Mouse (Mus musculus) spleen, adult 2 months (tissue): ENCODE data around the gene Rtl5. TPM values are rescaled to one million over a fixed set of nuclear protein-coding genes. Genes with fewer than 3 reads are reported as not detected.

Experiments
- DNase-seq, 2 experiments: peaks; one replicate each; pipeline versions ENCODE4 v3.0.0 to v3.0.0-alpha.2; 2012 to 2021; ENCODE audit warnings: low spot score in 2 of 2, low read depth in 1 of 2
- H3K27ac ChIP-seq: fragments of 200-500 bp; 2 replicates; pipeline ENCODE4 v1.5.1; 2012; ENCODE audit warnings: low read length, inconsistent platforms; ENCODE audit not compliant: insufficient read depth
- H3K27me3 ChIP-seq: fragments of 200-500 bp; 2 replicates; pipeline ENCODE4 v1.6.1; 2012; ENCODE audit warnings: mild to moderate bottlenecking, moderate library complexity, low read length, inconsistent platforms; ENCODE audit not compliant: control insufficient read depth, insufficient read depth
- H3K36me3 ChIP-seq: fragments of 200-500 bp; 2 replicates; pipeline ENCODE4 v1.6.1; 2012; ENCODE audit warnings: mild to moderate bottlenecking, low read length, inconsistent platforms; ENCODE audit not compliant: control insufficient read depth, insufficient read depth
- H3K4me1 ChIP-seq: fragments of 200-500 bp; 2 replicates; pipeline ENCODE4 v1.6.1; 2011; ENCODE audit warnings: inconsistent platforms; ENCODE audit not compliant: control insufficient read depth, insufficient read depth, insufficient read length
- H3K4me3 ChIP-seq: fragments of 200-500 bp; 2 replicates; pipeline ENCODE4 v1.5.1; 2011; ENCODE audit warnings: mild to moderate bottlenecking, inconsistent platforms; ENCODE audit not compliant: insufficient read depth, insufficient read length; ENCODE audit errors: extremely low read depth
- CTCF ChIP-seq: fragments of 200-500 bp; IDR thresholded peaks from 2 replicates; pipeline ENCODE4 v1.5.1; 2011; ENCODE audit warnings: mild to moderate bottlenecking, inconsistent platforms; ENCODE audit not compliant: insufficient read depth, insufficient read length, insufficient replicate concordance; ENCODE audit errors: extremely low read depth
- POLR2A ChIP-seq: fragments of 200-500 bp; IDR thresholded peaks from 2 replicates; pipeline ENCODE4 v1.6.1; 2011; ENCODE audit warnings: low read depth, low read length, inconsistent platforms
- WGBS: fragments of 180-500 bp; shearing (Covaris S2); methylation state at CpG from one replicate; pipeline ENCODE4 v1.1.7; 2018; 5-methylcytosine and 5-hydroxymethylcytosine counted together
- polyA plus RNA-seq: library from polyadenylated mRNA; depleted of rRNA; stranded (reverse); fragments of >200 nt; gene quantifications from 2 replicates; pipeline ENCODE4 v1.2.3, GENCODE M21; 2012

Gene Rtl5
- polyA plus RNA-seq, 1 experiment, result 4.1 TPM

DNA sequence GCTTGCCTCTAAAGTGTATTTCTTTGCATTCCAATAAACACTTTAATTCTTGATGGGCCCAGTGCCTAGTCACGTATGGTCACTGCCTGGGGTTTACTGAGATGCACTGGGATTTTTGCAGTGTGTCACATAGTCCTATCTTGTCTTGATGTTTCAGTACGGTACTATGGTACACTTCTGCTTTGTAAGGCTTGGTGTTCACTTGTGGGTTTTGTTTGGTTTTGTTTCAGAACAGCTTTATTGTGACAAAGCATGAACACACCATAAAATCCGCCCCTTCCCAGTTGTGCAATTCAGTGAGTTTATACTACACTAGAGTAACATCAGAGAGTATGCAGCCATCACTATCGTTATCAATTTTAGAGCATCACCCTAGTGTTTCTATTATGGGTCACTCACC is 17.1 kb downstream of the Rtl5 start:
- Histone ChIP-seq H3K27me3 (no peaks in the 10 kb centered on the region), H3K4me1 (no peaks in the 10 kb centered on the region), H3K27ac (no peak overlapping the region), H3K4me3 (no peak overlapping the region), H3K36me3 (no peaks in the 10 kb centered on the region)
- TF ChIP-seq CTCF, result no peak
- TF ChIP-seq POLR2A, result no peak
- WGBS, result 80% methylated on average over 4 of the region's 4 CpGs
- DNase-seq, result no peak

DNA sequence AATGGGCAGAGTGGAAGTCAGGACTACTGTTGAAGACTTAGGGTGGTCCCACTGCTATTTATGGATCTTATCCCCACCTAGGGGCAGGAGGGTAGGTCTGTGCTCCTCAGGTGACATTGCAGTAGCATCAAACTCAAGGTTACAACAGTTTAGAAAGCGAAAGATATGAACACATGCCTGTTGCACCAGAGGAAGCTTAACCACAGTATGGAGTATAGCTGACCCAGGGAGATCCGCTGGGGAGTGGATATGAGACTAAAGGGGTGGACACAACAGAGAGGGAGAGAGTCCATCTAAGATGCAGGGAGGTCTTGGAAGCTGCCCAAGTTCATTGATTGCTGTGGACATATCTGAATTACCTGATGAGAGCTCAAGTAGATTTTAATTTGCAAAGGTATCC is 17.7 kb downstream of the Rtl5 start:
- DNase-seq, result no peak
- TF ChIP-seq POLR2A (no peak), CTCF (no peak)
- no peaks in the 10 kb centered on the region for H3K4me1 ChIP-seq
- no peaks in the 10 kb centered on the region for H3K27me3 ChIP-seq
- 84% methylated on average over 2 of the region's 2 CpGs for WGBS
- no peak overlapping the region for H3K27ac ChIP-seq
- H3K36me3 ChIP-seq, result no peaks in the 10 kb centered on the region
- H3K4me3 ChIP-seq, result no peak overlapping the region

DNA sequence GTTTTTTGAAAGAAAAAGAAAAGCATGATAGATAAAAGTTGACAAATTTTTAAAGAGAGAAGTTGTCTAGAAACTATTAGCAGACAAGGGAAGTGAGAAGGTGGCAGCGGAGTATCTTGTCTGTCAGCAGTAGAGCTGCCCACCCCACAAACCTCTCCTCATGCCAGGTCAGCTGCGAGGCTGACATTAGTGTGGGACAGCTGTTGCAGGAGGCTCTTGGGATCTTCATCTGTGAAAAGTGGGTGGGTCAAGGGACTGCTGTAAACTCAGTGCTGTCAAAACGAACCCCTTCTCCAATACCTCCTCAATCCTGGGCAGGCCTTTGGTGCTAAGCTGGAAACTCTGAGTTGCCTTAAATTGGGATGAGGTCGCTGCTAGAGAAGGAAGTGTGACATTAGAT is 19.9 kb downstream of the Rtl5 start:
- H3K27ac ChIP-seq, result no peak overlapping the region
- H3K36me3 ChIP-seq, result no peaks in the 10 kb centered on the region
- no peaks in the 10 kb centered on the region for H3K27me3 ChIP-seq
- no peak for DNase-seq
- no peak for TF ChIP-seq POLR2A
- no peak for TF ChIP-seq CTCF
- WGBS, result 69% methylated on average over 4 of the region's 4 CpGs
- H3K4me3 ChIP-seq, result no peak overlapping the region
- no peaks in the 10 kb centered on the region for H3K4me1 ChIP-seq

DNA sequence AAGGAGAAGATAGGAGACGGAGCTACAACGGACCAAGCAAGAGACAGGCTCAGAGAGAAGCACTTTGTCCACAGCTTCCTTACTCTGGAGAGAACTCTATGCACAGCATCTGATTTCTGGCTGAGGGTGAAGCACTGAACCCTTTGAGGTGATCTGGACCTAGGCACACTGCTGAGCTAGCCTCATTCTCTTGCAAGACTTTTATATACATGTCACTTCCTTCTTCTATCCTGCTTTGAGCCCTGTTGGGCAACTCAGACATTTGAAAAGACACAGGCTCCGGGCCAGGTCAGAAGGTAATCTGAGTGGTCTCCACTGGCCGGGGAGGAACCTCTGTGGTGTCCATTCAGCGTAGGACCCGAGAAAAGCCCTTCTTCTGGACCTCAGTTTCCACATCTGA is 20.6 kb downstream of the Rtl5 start:
- Histone ChIP-seq H3K4me3 (no peak overlapping the region), H3K4me1 (no peaks in the 10 kb centered on the region), H3K27ac (no peak overlapping the region), H3K36me3 (no peaks in the 10 kb centered on the region), H3K27me3 (no peaks in the 10 kb centered on the region)
- 76% methylated on average over 6 of the region's 6 CpGs for WGBS
- no peak for TF ChIP-seq CTCF
- no peak for TF ChIP-seq POLR2A
- no peak for DNase-seq

DNA sequence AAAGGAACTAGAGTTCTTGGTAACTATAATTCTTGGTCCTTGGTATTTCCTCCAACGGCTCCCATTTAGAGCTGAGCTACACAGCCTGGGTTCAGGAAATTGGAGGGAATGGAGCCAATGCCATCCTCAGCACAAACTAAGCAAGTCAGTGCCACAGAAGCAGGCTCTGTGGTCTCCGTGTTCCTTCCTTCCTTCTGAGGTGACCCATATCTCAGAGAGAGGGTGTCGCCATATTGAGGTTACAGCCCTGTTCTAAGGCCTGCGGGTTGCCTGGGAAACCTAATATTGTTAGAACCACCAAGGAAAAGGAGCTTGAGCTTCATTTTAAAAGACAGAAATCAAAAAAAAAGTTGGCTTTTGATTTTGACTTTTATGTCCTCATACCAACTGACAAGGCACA is 28.7 kb downstream of the Rtl5 start:
- peaks cover 2% of the 10 kb centered on the region; the same call in 1 of the 2 replicates for H3K4me1 ChIP-seq
- H3K36me3 ChIP-seq, result no peaks in the 10 kb centered on the region
- H3K27ac ChIP-seq, result no peak overlapping the region
- no peak for DNase-seq
- TF ChIP-seq POLR2A (no peak), CTCF (no peak)
- H3K27me3 ChIP-seq, result no peaks in the 10 kb centered on the region
- WGBS, result 41% methylated on average over 4 of the region's 4 CpGs
- H3K4me3 ChIP-seq, result no peak overlapping the region

DNA sequence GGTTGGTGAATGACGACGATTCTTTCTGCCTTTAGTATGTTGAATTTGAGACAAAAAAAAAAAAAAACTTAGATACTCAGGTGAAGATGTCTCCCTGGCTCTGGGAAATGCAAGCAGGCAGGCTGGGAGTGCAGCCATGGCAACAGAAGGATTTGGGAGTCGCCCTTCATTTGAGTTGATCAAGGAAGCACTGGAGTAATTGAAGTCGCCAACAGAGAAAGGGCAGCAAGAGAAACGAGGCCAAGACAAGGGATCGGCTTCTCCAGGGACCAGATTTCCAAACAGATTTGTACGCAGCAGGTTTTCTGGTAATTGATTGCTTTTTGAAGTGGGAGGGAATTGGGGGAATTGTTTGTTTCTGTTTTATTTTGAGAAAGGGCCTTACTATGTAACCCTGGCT is 29.5 kb downstream of the Rtl5 start:
- Histone ChIP-seq H3K27ac (no peak overlapping the region), H3K36me3 (no peaks in the 10 kb centered on the region), H3K4me3 (no peak overlapping the region), H3K27me3 (no peaks in the 10 kb centered on the region), H3K4me1 (peaks cover 5% of the 10 kb centered on the region; the same call in 1 of the 2 replicates)
- TF ChIP-seq POLR2A, result no peak
- no peak for TF ChIP-seq CTCF
- DNase-seq, result no peak
- 85% methylated on average over 7 of the region's 7 CpGs for WGBS

DNA sequence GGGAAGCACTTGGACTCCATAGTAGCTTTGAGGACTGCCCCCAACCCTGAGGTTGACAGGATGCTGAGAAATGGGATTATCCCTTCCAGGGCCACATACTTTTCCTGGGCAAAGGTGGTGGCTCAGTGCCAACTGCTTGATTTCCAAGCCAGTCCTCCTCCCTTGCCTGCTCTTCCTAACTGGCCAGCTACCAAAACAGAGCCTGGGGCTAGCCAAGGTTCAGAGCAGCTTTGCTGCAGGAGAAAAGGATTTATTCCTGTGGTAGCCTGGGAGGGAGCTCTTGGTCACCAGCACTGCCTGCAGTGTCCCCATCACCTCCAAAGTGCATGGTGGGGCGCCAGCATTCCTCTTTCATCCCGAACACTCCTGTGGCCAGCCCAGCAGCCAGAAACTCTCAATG is 33.6 kb downstream of the Rtl5 start:
- no peak overlapping the region for H3K4me3 ChIP-seq
- no peak for DNase-seq
- H3K36me3 ChIP-seq, result no peaks in the 10 kb centered on the region
- TF ChIP-seq POLR2A, result no peak
- TF ChIP-seq CTCF, result no peak
- 87% methylated on average over 2 of the region's 2 CpGs for WGBS
- peaks cover 7% of the 10 kb centered on the region; the same call in 1 of the 2 replicates for H3K4me1 ChIP-seq
- peak overlapping the region; percentile 68; the same call in 1 of the 2 replicates for H3K27ac ChIP-seq
- H3K27me3 ChIP-seq, result no peaks in the 10 kb centered on the region

DNA sequence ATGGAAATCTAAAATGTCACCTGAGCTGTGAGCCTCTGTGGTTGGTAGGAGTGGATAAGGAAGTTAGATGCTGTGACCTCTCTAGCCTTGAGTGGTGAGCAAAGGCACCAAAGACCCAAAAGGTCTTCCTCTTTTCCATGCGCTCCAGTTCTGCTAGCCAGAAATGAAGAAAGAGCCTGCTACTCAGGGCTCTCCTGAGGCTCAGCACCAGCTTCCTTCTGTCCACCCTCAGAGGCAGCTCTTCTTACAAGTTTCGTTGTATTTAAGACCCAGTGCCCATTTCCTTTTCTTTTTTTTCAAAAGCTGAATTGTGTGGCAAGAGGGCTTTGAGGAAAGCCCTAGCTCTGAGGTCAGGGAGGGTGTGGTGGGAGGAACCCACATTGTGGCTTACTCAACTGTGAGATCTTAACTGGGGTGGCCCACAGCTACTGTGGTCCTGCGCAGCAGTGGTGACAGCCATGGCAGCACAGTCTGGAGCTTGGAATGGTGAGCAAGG is 34.2 kb downstream of the Rtl5 start:
- WGBS, result 43% methylated on average over 3 of the region's 3 CpGs
- H3K4me3 ChIP-seq, result no peak overlapping the region
- peak overlapping the region; percentile 68 for H3K27ac ChIP-seq

More for the DNA sequence above, 34.2 kb downstream of the Rtl5 start:
- H3K36me3 ChIP-seq, result no peaks in the 10 kb centered on the region
- TF ChIP-seq POLR2A, result no peak
- TF ChIP-seq CTCF, result no peak
- H3K4me1 ChIP-seq, result peaks cover 7% of the 10 kb centered on the region; the same call in 1 of the 2 replicates
- no peaks in the 10 kb centered on the region for H3K27me3 ChIP-seq
- no peak for DNase-seq
